Comparison of ENCODE assay signal across 9 mouse cellular contexts in genomic region chr6:146008450-146008981, GRCm38 (mm10).
DNase-seq lines count a peak whose midpoint lies in the region; ATAC-seq lines count a peak whose summit lies in the region.
"Had no signal": no experiment of that assay in that cellular context is flagged by ENCODE, and none has a peak within 500 bp of the region (broad histone marks: within the 10 kb centered on the region; RNA-seq: fewer than 3 reads in every experiment).

No protein-coding gene starts in this region.

- no peaks in the 10 kb centered on the region for H3K27me3 ChIP-seq in heart, embryonic 10.5 days (ENCODE audit: insufficient read depth, poor library complexity, severe bottlenecking)
- H3K27me3 ChIP-seq in hindbrain, embryonic 16.5 days (replicated peaks; ENCODE audit: control insufficient read depth, insufficient read depth, low read length), result no peaks in the 10 kb centered on the region
- no peaks in the 10 kb centered on the region; the same call in 1 of the 2 replicates for H3K27me3 ChIP-seq in midbrain, embryonic 13.5 days

- H3K4me3 ChIP-seq in heart, embryonic 10.5 days, result no peak overlapping the region
- no peak overlapping the region for H3K4me3 ChIP-seq in hindbrain, embryonic 16.5 days (ENCODE audit: low read length)
- no peak overlapping the region for H3K4me3 ChIP-seq in midbrain, embryonic 13.5 days (replicated peaks)
- H3K4me3 ChIP-seq: embryonic facial prominence, embryonic 13.5 days had no signal

- H3K9ac ChIP-seq in hindbrain, embryonic 16.5 days (ENCODE audit: low read depth, low read length), result no peak overlapping the region
- H3K9ac ChIP-seq in midbrain, embryonic 13.5 days (replicated peaks), result no peak overlapping the region
- H3K9ac ChIP-seq: embryonic facial prominence, embryonic 13.5 days had no signal

- peak overlapping the region; percentile 42 for H3K27ac ChIP-seq in heart, embryonic 10.5 days
- no peak overlapping the region for H3K27ac ChIP-seq in hindbrain, embryonic 16.5 days (ENCODE audit: low read depth, low read length)
- H3K27ac ChIP-seq in midbrain, embryonic 13.5 days, result no peak overlapping the region
- H3K27ac ChIP-seq: embryonic facial prominence, embryonic 13.5 days had no signal

- H3K36me3 ChIP-seq in heart, embryonic 10.5 days, result no peaks in the 10 kb centered on the region
- H3K36me3 ChIP-seq in hindbrain, embryonic 16.5 days (ENCODE audit: control insufficient read depth, insufficient read depth, low read length), result no peaks in the 10 kb centered on the region
- H3K36me3 ChIP-seq in midbrain, embryonic 13.5 days, result no peaks in the 10 kb centered on the region
- H3K36me3 ChIP-seq: embryonic facial prominence, embryonic 13.5 days had no signal

- peak; percentile 80 for DNase-seq in heart, embryonic 10.5 days (ENCODE audit: low spot score)
- no peak for DNase-seq in heart, adult 8-10 months (ENCODE audit: low spot score)
- peak; percentile 50 for DNase-seq in 3T3-L1 (ENCODE audit: low read depth, low spot score)
- DNase-seq in cerebellum, postnatal 10 days, result peak; percentile 72 to 77
- DNase-seq in ovary, postnatal 14 days (ENCODE audit: low spot score), result no peak

- WGBS in heart, embryonic 10.5 days, result 31% methylated on average over 5 of the region's 5 CpGs
- 33% methylated on average over 5 of the region's 5 CpGs for WGBS in hindbrain, embryonic 16.5 days
- WGBS in midbrain, embryonic 13.5 days, result 49% methylated on average over 5 of the region's 5 CpGs

- peak; percentile 19; the same call in 1 of the 2 replicates for ATAC-seq in hindbrain, embryonic 16.5 days
- 0 out of 2 replicates have a peak, but pooled peaks have one; percentile 20 for ATAC-seq in midbrain, embryonic 13.5 days
- ATAC-seq in erythroblast, adult 5-6 weeks (replicated peaks; ENCODE audit: low FRiP score, poor library complexity, severe bottlenecking), result no peak

- peaks cover 55% of the 10 kb centered on the region for H3K4me1 ChIP-seq in heart, embryonic 10.5 days
- peaks cover 15% of the 10 kb centered on the region for H3K4me1 ChIP-seq in hindbrain, embryonic 16.5 days (ENCODE audit: control insufficient read depth, insufficient read depth, low read depth, low read length)
- H3K4me1 ChIP-seq in midbrain, embryonic 13.5 days (replicated peaks), result peaks cover 22% of the 10 kb centered on the region

- H3K9me3 ChIP-seq in heart, embryonic 10.5 days, result no peaks in the 10 kb centered on the region
- H3K9me3 ChIP-seq in hindbrain, embryonic 16.5 days (ENCODE audit: control insufficient read depth, low read length), result no peaks in the 10 kb centered on the region
- no peaks in the 10 kb centered on the region for H3K9me3 ChIP-seq in midbrain, embryonic 13.5 days
- H3K9me3 ChIP-seq: embryonic facial prominence, embryonic 13.5 days had no signal

- no peak overlapping the region for H3K4me2 ChIP-seq in hindbrain, embryonic 16.5 days (ENCODE audit: low read length)
- no peak overlapping the region for H3K4me2 ChIP-seq in midbrain, embryonic 13.5 days (replicated peaks)
- H3K4me2 ChIP-seq: embryonic facial prominence, embryonic 13.5 days had no signal

Comparison
In these comparisons a context has a peak if more than half of its experiments do, and no peak if none do; other contexts are left out.
1. DNase-seq: peak in heart, embryonic 10.5 days (single experiment), 3T3-L1 (single experiment) and cerebellum, postnatal 10 days (2 of 2); none in heart, adult 8-10 months (single experiment) and ovary, postnatal 14 days (single experiment).